In the genomic region with DNA sequence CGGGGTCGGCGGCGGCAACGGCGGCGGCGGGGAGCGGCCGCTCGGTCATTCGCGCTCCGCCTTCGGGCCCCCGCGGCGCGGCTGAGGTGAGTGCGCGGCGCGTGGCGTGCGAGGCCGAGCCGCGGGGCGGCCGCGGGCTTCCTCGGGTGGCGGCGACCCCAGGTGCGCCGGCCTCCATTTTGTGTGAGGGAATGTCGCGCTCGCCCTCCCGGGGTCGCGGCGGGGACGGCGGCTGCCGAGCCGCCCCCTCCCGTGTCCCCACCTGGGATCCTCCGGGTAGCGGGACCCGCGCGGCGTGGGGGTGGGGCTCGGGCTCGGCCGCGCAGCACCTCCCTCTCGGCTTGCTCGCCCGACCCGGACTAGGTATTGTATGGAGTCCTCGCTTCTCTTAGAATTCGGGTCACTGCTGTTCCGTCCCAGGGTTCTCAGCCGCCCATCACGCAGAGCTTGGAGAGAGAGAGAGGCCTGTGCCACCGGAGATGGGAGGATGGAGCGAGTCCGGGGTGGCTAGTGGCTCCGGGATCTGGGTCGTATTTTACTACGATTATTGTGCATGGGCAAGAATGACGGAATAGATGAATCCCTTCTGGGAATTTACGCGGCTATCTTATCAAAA, we compare ENCODE assay signal across 8 mouse cellular contexts. TPM values are rescaled to one million over a fixed set of nuclear protein-coding genes. Genes with fewer than 3 reads are reported as not detected.
DNase-seq lines count a peak whose midpoint lies in the region; ATAC-seq and TF ChIP-seq lines count a peak whose summit lies in the region.

No protein-coding gene starts in this region.

- H3K4me2 ChIP-seq in heart, postnatal 0 days (ENCODE audit: low read depth, low read length) = peak overlapping the region; percentile 93
- H3K4me2 ChIP-seq in midbrain, embryonic 15.5 days = peak overlapping the region; percentile 75

- H3K27ac ChIP-seq in heart, postnatal 0 days (ENCODE audit: low read depth) = no peak overlapping the region
- peak overlapping the region; percentile 87 for H3K27ac ChIP-seq in left cerebral cortex, adult 2 months
- peak overlapping the region; percentile 92 for H3K27ac ChIP-seq in midbrain, embryonic 15.5 days

- H3K4me3 ChIP-seq in E14TG2a.4 (replicated peaks; ENCODE audit: low read length) = peak overlapping the region; percentile 94
- peak overlapping the region; percentile 76 for H3K4me3 ChIP-seq in heart, postnatal 0 days (ENCODE audit: low read depth, low read length)
- H3K4me3 ChIP-seq in left cerebral cortex, adult 2 months = peak overlapping the region; percentile 77
- peak overlapping the region; percentile 65 for H3K4me3 ChIP-seq in midbrain, embryonic 15.5 days

- no peak for TF ChIP-seq CTCF in E14TG2a.4 (conservative IDR thresholded peaks at IDR 0.05; ENCODE audit: low read length)
- TF ChIP-seq CTCF in heart, postnatal 0 days (IDR thresholded peaks at IDR 0.05; ENCODE audit: low read depth) = no peak
- TF ChIP-seq CTCF in left cerebral cortex, adult 2 months (IDR thresholded peaks at IDR 0.05) = no peak

- no peak for TF ChIP-seq EP300 in heart, postnatal 0 days (IDR thresholded peaks at IDR 0.05; ENCODE audit: low read depth)

- peaks cover 6% of the 10 kb centered on the region for H3K36me3 ChIP-seq in E14TG2a.4 (ENCODE audit: insufficient read depth, low read length)
- no peaks in the 10 kb centered on the region for H3K36me3 ChIP-seq in heart, postnatal 0 days (replicated peaks; ENCODE audit: control insufficient read depth, insufficient read depth, low read length)
- no peaks in the 10 kb centered on the region for H3K36me3 ChIP-seq in midbrain, embryonic 15.5 days (replicated peaks)

- peaks cover 67% of the 10 kb centered on the region for H3K4me1 ChIP-seq in E14TG2a.4 (replicated peaks; ENCODE audit: low read depth, low read length)
- H3K4me1 ChIP-seq in heart, postnatal 0 days (ENCODE audit: control insufficient read depth, insufficient read depth) = no peaks in the 10 kb centered on the region
- peaks cover 16% of the 10 kb centered on the region for H3K4me1 ChIP-seq in midbrain, embryonic 15.5 days

- peak; percentile 72 for ATAC-seq in heart, postnatal 0 days (ENCODE audit: insufficient read depth, low read depth)
- peak; percentile 89 for ATAC-seq in midbrain, embryonic 15.5 days (replicated peaks)

- no peaks in the 10 kb centered on the region for H3K27me3 ChIP-seq in E14TG2a.4 (ENCODE audit: insufficient read depth, low read length)
- peaks cover 22% of the 10 kb centered on the region for H3K27me3 ChIP-seq in heart, postnatal 0 days (ENCODE audit: control insufficient read depth, insufficient read depth, low read length)
- H3K27me3 ChIP-seq in midbrain, embryonic 15.5 days (replicated peaks) = peaks cover 3% of the 10 kb centered on the region; the same call in 1 of the 2 replicates

- no peaks in the 10 kb centered on the region for H3K9me3 ChIP-seq in E14TG2a.4 (ENCODE audit: low read length)
- H3K9me3 ChIP-seq in heart, postnatal 0 days (replicated peaks; ENCODE audit: control insufficient read depth, low read length) = no peaks in the 10 kb centered on the region
- H3K9me3 ChIP-seq in midbrain, embryonic 15.5 days = no peaks in the 10 kb centered on the region

- peak overlapping the region; percentile 64 for H3K9ac ChIP-seq in heart, postnatal 0 days (replicated peaks; ENCODE audit: low read depth, low read length)
- H3K9ac ChIP-seq in midbrain, embryonic 15.5 days = peak overlapping the region; percentile 86

- DNase-seq in R1 (ENCODE audit: low read depth, low spot score) = peak; percentile 66
- peak; percentile 16 for DNase-seq in embryo, embryonic 11.5 days (ENCODE audit: low read depth, low spot score)
- no peak for DNase-seq in heart, postnatal 0 days (ENCODE audit: low spot score)
- DNase-seq in left cerebral cortex, adult 2 months (ENCODE audit: extremely low spot score in 1 of 2, low spot score in 2 of 2) = peak; percentile 52 to 54
- DNase-seq in thymus, postnatal 14 days = peak; percentile 32
- DNase-seq in gastrocnemius, postnatal 36 days = no peak

- intact Hi-C loops in left cerebral cortex, adult 2 months (cut with DNase I) = loop anchor here (5.0 kb wide), 1 partner anchor 144 kb away; no protein-coding TSS in a partner anchor
- intact Hi-C loops in gastrocnemius, postnatal 36 days (cut with DNase I) = no loop called here

- WGBS in heart, postnatal 0 days = under 1% methylated on average over 31 of the region's 76 CpGs
- WGBS in midbrain, embryonic 15.5 days = under 1% methylated on average over 68 of the region's 76 CpGs

RNA-seq across cellular contexts. Expression of a gene that starts 4.6 kb away (rescaled TPM):
- 2.3 and 3.1 TPM in 2 replicates for total RNA-seq in heart, postnatal 0 days (2014; rRNA removed; ENCODE audit: low replicate concordance)
- polyA plus RNA-seq in heart, postnatal 0 days (2015; fragmentation: Nextera tagmentation; extraction: Ambion mirVana) = 1.4 and 2.0 TPM in 2 replicates
- 10 to 100 TPM; 46.2 to 48.1 TPM for total RNA-seq in left cerebral cortex, adult 2 months (2021)
- polyA plus RNA-seq in midbrain, embryonic 15.5 days (2015; fragmentation: Nextera tagmentation; extraction: Ambion mirVana) = 27.2 and 31.7 TPM in 2 replicates
- not detected for total RNA-seq in gastrocnemius, postnatal 36 days (2021)

RNA-seq across cellular contexts. Expression of a gene that starts 27.3 kb away (rescaled TPM):
- 0.65 and 1.3 TPM in 2 replicates for total RNA-seq in heart, postnatal 0 days (2014; rRNA removed; ENCODE audit: low replicate concordance)
- polyA plus RNA-seq in heart, postnatal 0 days (2015; fragmentation: Nextera tagmentation; extraction: Ambion mirVana) = 2.1 and 2.5 TPM in 2 replicates
- 1 to 10 TPM in 1 of 2 experiments, under 1 TPM in 1; 0.36 to 3.0 TPM for total RNA-seq in left cerebral cortex, adult 2 months (2021)
- 0.64 and 0.77 TPM in 2 replicates for polyA plus RNA-seq in midbrain, embryonic 15.5 days (2015; fragmentation: Nextera tagmentation; extraction: Ambion mirVana)
- 1 to 10 TPM in 1 of 2 experiments, not detected in 1; 1.1 TPM for total RNA-seq in gastrocnemius, postnatal 36 days (2021)

RNA-seq across cellular contexts. Expression of a gene that starts 37.6 kb away (rescaled TPM):
- not detected in 2 replicates for total RNA-seq in heart, postnatal 0 days (2014; rRNA removed; ENCODE audit: low replicate concordance)
- not detected in 2 replicates for polyA plus RNA-seq in heart, postnatal 0 days (2015; fragmentation: Nextera tagmentation; extraction: Ambion mirVana)
- not detected for total RNA-seq in left cerebral cortex, adult 2 months (2021)
- not detected in 2 replicates for polyA plus RNA-seq in midbrain, embryonic 15.5 days (2015; fragmentation: Nextera tagmentation; extraction: Ambion mirVana)
- total RNA-seq in gastrocnemius, postnatal 36 days (2021) = not detected

Comparison
In these comparisons a context has a peak if more than half of its experiments do, and no peak if none do; other contexts are left out.
1. DNase-seq: peak in R1 (single experiment), embryo, embryonic 11.5 days (single experiment), left cerebral cortex, adult 2 months (2 of 2) and thymus, postnatal 14 days (single experiment); none in heart, postnatal 0 days (single experiment) and gastrocnemius, postnatal 36 days (0 of 2).
2. RNA of a gene that starts 4.6 kb away (total RNA-seq): 46.2 to 48.1 TPM in left cerebral cortex, adult 2 months; 2.3 to 3.1 TPM in heart, postnatal 0 days and not detected in gastrocnemius, postnatal 36 days; every median in the first group is over 10 times any median in the second.
3. Peak in every context shown above with its lines, with median percentiles within 50 percentile points of each other: H3K4me3 ChIP-seq.